In genomic region chr19:8681633-8682362, GRCm38 (mm10) we compare ENCODE assay signal across 20 mouse cellular contexts. TPM values are rescaled to one million over a fixed set of nuclear protein-coding genes. Genes with fewer than 3 reads are reported as not detected.
A peak's percentile ranks its signal among the peaks of the same experiment; 100 is the strongest.
DNase-seq lines count a peak whose midpoint lies in the region; ATAC-seq and TF ChIP-seq lines count a peak whose summit lies in the region.
"Had no signal": no experiment of that assay in that cellular context is flagged by ENCODE, and none has a peak within 500 bp of the region (broad histone marks: within the 10 kb centered on the region; RNA-seq: fewer than 3 reads in every experiment).

No protein-coding gene starts in this region.

- H3K27ac ChIP-seq in forebrain, embryonic 15.5 days (replicated peaks), result no peak overlapping the region
- H3K27ac ChIP-seq in forebrain, embryonic 12.5 days, result no peak overlapping the region
- H3K27ac ChIP-seq in kidney, postnatal 0 days, result no peak overlapping the region
- no peak overlapping the region for H3K27ac ChIP-seq in kidney, embryonic 14.5 days (ENCODE audit: low read depth, low read length)
- no peak overlapping the region for H3K27ac ChIP-seq in midbrain, embryonic 11.5 days (ENCODE audit: low read depth, low read length)
- H3K27ac ChIP-seq in midbrain, embryonic 14.5 days (replicated peaks; ENCODE audit: low read depth, low read length), result no peak overlapping the region
- H3K27ac ChIP-seq: forebrain, embryonic 10.5 days; heart, embryonic 10.5 days; hindbrain, embryonic 12.5 days; limb, embryonic 15.5 days had no signal

- WGBS in forebrain, embryonic 15.5 days, result 92% methylated on average over 4 of the region's 4 CpGs
- WGBS in forebrain, embryonic 12.5 days, result 90% methylated on average over 4 of the region's 4 CpGs
- WGBS in kidney, postnatal 0 days, result 96% methylated on average over 4 of the region's 4 CpGs
- 91% methylated on average over 4 of the region's 4 CpGs for WGBS in kidney, embryonic 14.5 days
- WGBS in midbrain, embryonic 11.5 days, result 93% methylated on average over 4 of the region's 4 CpGs
- WGBS in midbrain, embryonic 14.5 days, result 95% methylated on average over 4 of the region's 4 CpGs

- no peaks in the 10 kb centered on the region for H3K27me3 ChIP-seq in forebrain, embryonic 15.5 days
- H3K27me3 ChIP-seq in forebrain, embryonic 12.5 days, result no peaks in the 10 kb centered on the region; the same call in 1 of the 2 replicates
- no peaks in the 10 kb centered on the region for H3K27me3 ChIP-seq in kidney, postnatal 0 days (ENCODE audit: insufficient read depth, low read length)
- no peaks in the 10 kb centered on the region for H3K27me3 ChIP-seq in kidney, embryonic 14.5 days (ENCODE audit: control insufficient read depth, insufficient read depth, low read length)
- no peaks in the 10 kb centered on the region for H3K27me3 ChIP-seq in midbrain, embryonic 11.5 days (ENCODE audit: control insufficient read depth, insufficient read depth, low read length)
- no peaks in the 10 kb centered on the region for H3K27me3 ChIP-seq in midbrain, embryonic 14.5 days (ENCODE audit: control insufficient read depth, insufficient read depth, low read length)

- no peaks in the 10 kb centered on the region for H3K36me3 ChIP-seq in forebrain, embryonic 15.5 days
- H3K36me3 ChIP-seq in forebrain, embryonic 12.5 days (replicated peaks), result no peaks in the 10 kb centered on the region
- H3K36me3 ChIP-seq in kidney, postnatal 0 days (ENCODE audit: insufficient read depth, low read length), result no peaks in the 10 kb centered on the region
- H3K36me3 ChIP-seq in kidney, embryonic 14.5 days (ENCODE audit: control insufficient read depth, insufficient read depth, low read length), result no peaks in the 10 kb centered on the region
- no peaks in the 10 kb centered on the region for H3K36me3 ChIP-seq in midbrain, embryonic 11.5 days (ENCODE audit: control insufficient read depth, insufficient read depth, low read length)
- H3K36me3 ChIP-seq in midbrain, embryonic 14.5 days (ENCODE audit: control insufficient read depth, insufficient read depth, low read length), result no peaks in the 10 kb centered on the region
- H3K36me3 ChIP-seq: forebrain, embryonic 10.5 days; G1E; heart, embryonic 10.5 days; hindbrain, embryonic 12.5 days; limb, embryonic 15.5 days had no signal

- H3K4me3 ChIP-seq in forebrain, embryonic 15.5 days, result no peak overlapping the region
- H3K4me3 ChIP-seq in forebrain, embryonic 12.5 days (replicated peaks), result no peak overlapping the region
- H3K4me3 ChIP-seq in kidney, postnatal 0 days (replicated peaks; ENCODE audit: low read depth, low read length), result no peak overlapping the region
- no peak overlapping the region for H3K4me3 ChIP-seq in kidney, embryonic 14.5 days (ENCODE audit: low read length)
- no peak overlapping the region for H3K4me3 ChIP-seq in midbrain, embryonic 11.5 days (ENCODE audit: low read depth, low read length)
- no peak overlapping the region for H3K4me3 ChIP-seq in midbrain, embryonic 14.5 days (replicated peaks; ENCODE audit: low read depth, low read length)
- H3K4me3 ChIP-seq: forebrain, embryonic 10.5 days; heart, embryonic 10.5 days; hindbrain, embryonic 12.5 days; limb, embryonic 15.5 days had no signal

- ATAC-seq in forebrain, embryonic 15.5 days (replicated peaks), result peak; percentile 13; the same call in 1 of the 2 replicates
- ATAC-seq in forebrain, embryonic 12.5 days (ENCODE audit: low FRiP score), result no peak
- no peak for ATAC-seq in kidney, postnatal 0 days (replicated peaks; ENCODE audit: low FRiP score, low read depth)
- no peak for ATAC-seq in kidney, embryonic 14.5 days (ENCODE audit: low FRiP score, low TSS enrichment)
- ATAC-seq in midbrain, embryonic 11.5 days (ENCODE audit: low FRiP score), result no peak
- ATAC-seq in midbrain, embryonic 14.5 days (ENCODE audit: low FRiP score, low TSS enrichment), result no peak
- ATAC-seq: intestine, embryonic 16.5 days had no signal

- H3K4me1 ChIP-seq in forebrain, embryonic 15.5 days, result no peaks in the 10 kb centered on the region
- peaks cover 6% of the 10 kb centered on the region; the same call in 1 of the 2 replicates for H3K4me1 ChIP-seq in forebrain, embryonic 12.5 days
- 0 out of 2 replicates have a peak, but pooled peaks cover 2% of the 10 kb centered on the region for H3K4me1 ChIP-seq in kidney, postnatal 0 days (replicated peaks; ENCODE audit: insufficient read depth, low read length)
- H3K4me1 ChIP-seq in kidney, embryonic 14.5 days (ENCODE audit: control insufficient read depth, insufficient read depth, low read length), result no peaks in the 10 kb centered on the region
- 0 out of 2 replicates have a peak, but pooled peaks cover 3% of the 10 kb centered on the region for H3K4me1 ChIP-seq in midbrain, embryonic 11.5 days (ENCODE audit: control insufficient read depth, insufficient read depth, low read length)
- H3K4me1 ChIP-seq in midbrain, embryonic 14.5 days (ENCODE audit: control insufficient read depth, insufficient read depth, low read length), result no peaks in the 10 kb centered on the region

- peak; percentile 32; the same call in 1 of the 2 replicates for TF ChIP-seq CTCF in kidney, postnatal 0 days (IDR thresholded peaks at IDR 0.05; ENCODE audit: low read depth)

- no peak overlapping the region for H3K4me2 ChIP-seq in forebrain, embryonic 15.5 days (replicated peaks)
- H3K4me2 ChIP-seq in forebrain, embryonic 12.5 days, result no peak overlapping the region
- H3K4me2 ChIP-seq in kidney, postnatal 0 days (ENCODE audit: low read length), result no peak overlapping the region
- no peak overlapping the region for H3K4me2 ChIP-seq in kidney, embryonic 14.5 days (replicated peaks; ENCODE audit: low read depth, low read length)
- no peak overlapping the region for H3K4me2 ChIP-seq in midbrain, embryonic 11.5 days
- H3K4me2 ChIP-seq in midbrain, embryonic 14.5 days (ENCODE audit: low read length), result no peak overlapping the region
- H3K4me2 ChIP-seq: hindbrain, embryonic 12.5 days; limb, embryonic 15.5 days had no signal

- no peaks in the 10 kb centered on the region for H3K9me3 ChIP-seq in forebrain, embryonic 15.5 days
- no peaks in the 10 kb centered on the region for H3K9me3 ChIP-seq in forebrain, embryonic 12.5 days
- no peaks in the 10 kb centered on the region for H3K9me3 ChIP-seq in kidney, postnatal 0 days (replicated peaks; ENCODE audit: low read length)
- H3K9me3 ChIP-seq in kidney, embryonic 14.5 days (ENCODE audit: control insufficient read depth, low read length), result no peaks in the 10 kb centered on the region
- no peaks in the 10 kb centered on the region for H3K9me3 ChIP-seq in midbrain, embryonic 11.5 days (ENCODE audit: control insufficient read depth, low read length)
- H3K9me3 ChIP-seq in midbrain, embryonic 14.5 days (ENCODE audit: control insufficient read depth, low read length), result no peaks in the 10 kb centered on the region
- H3K9me3 ChIP-seq: forebrain, embryonic 10.5 days; heart, embryonic 10.5 days; hindbrain, embryonic 12.5 days; limb, embryonic 15.5 days had no signal

- no peak for DNase-seq in kidney, postnatal 0 days (ENCODE audit: low spot score)
- peak; percentile 17 for DNase-seq in midbrain, embryonic 11.5 days (ENCODE audit: low spot score, missing footprints)
- no peak for DNase-seq in midbrain, embryonic 14.5 days
- no peak for DNase-seq in T-cell, adult 2 months (ENCODE audit: low spot score)
- DNase-seq in thymus, postnatal 36 days, result no peak
- DNase-seq: cerebellum, adult 18-20 months; cerebellum, postnatal 36 days; gastrocnemius, postnatal 14 days; heart, postnatal 10 days; retina, postnatal 1 day; right cerebral cortex, postnatal 4 days had no signal

- H3K9ac ChIP-seq in forebrain, embryonic 15.5 days (replicated peaks), result no peak overlapping the region
- H3K9ac ChIP-seq in forebrain, embryonic 12.5 days, result no peak overlapping the region
- H3K9ac ChIP-seq in kidney, postnatal 0 days (ENCODE audit: low read depth, low read length), result no peak overlapping the region
- H3K9ac ChIP-seq in kidney, embryonic 14.5 days (ENCODE audit: low read depth, low read length), result no peak overlapping the region
- no peak overlapping the region for H3K9ac ChIP-seq in midbrain, embryonic 11.5 days (ENCODE audit: low read length)
- no peak overlapping the region for H3K9ac ChIP-seq in midbrain, embryonic 14.5 days (replicated peaks; ENCODE audit: low read length)
- H3K9ac ChIP-seq: hindbrain, embryonic 12.5 days; limb, embryonic 15.5 days had no signal

RNA-seq across cellular contexts. Expression of gene Chrm1, which starts 18.2 kb away (rescaled TPM):
- 5.1 and 5.4 TPM in 2 replicates for polyA plus RNA-seq in forebrain, embryonic 15.5 days (2015; fragmentation: Nextera tagmentation; extraction: Ambion mirVana)
- 0.10 and 0.27 TPM in 2 replicates for polyA plus RNA-seq in forebrain, embryonic 12.5 days (2016; fragmentation: Nextera tagmentation; extraction: Ambion mirVana)
- polyA plus RNA-seq in kidney, postnatal 0 days (2015; fragmentation: Nextera tagmentation; extraction: Ambion mirVana), result 0.17 and 0.18 TPM in 2 replicates
- 0.13 TPM in 1 of 2 replicates, not detected in the other for polyA plus RNA-seq in kidney, embryonic 14.5 days (2014; fragmentation: Nextera tagmentation; extraction: Ambion mirVana)
- 0.04 TPM in 2 replicates for polyA plus RNA-seq in midbrain, embryonic 11.5 days (2014; fragmentation: Nextera tagmentation; extraction: Ambion mirVana)
- polyA plus RNA-seq in midbrain, embryonic 14.5 days (2014; fragmentation: Nextera tagmentation; extraction: Ambion mirVana), result 0.19 and 0.45 TPM in 2 replicates
- polyA plus RNA-seq: forebrain, embryonic 10.5 days had no signal

RNA-seq across cellular contexts. Expression of gene Slc3a2, which starts 41.4 kb away (rescaled TPM):
- 164 and 171 TPM in 2 replicates for polyA plus RNA-seq in forebrain, embryonic 15.5 days (2015; fragmentation: Nextera tagmentation; extraction: Ambion mirVana)
- polyA plus RNA-seq in forebrain, embryonic 12.5 days (2016; fragmentation: Nextera tagmentation; extraction: Ambion mirVana), result 140 and 143 TPM in 2 replicates
- polyA plus RNA-seq in kidney, postnatal 0 days (2015; fragmentation: Nextera tagmentation; extraction: Ambion mirVana), result 151 and 158 TPM in 2 replicates
- polyA plus RNA-seq in kidney, embryonic 14.5 days (2014; fragmentation: Nextera tagmentation; extraction: Ambion mirVana), result 114 and 123 TPM in 2 replicates
- 139 and 142 TPM in 2 replicates for polyA plus RNA-seq in midbrain, embryonic 11.5 days (2014; fragmentation: Nextera tagmentation; extraction: Ambion mirVana)
- polyA plus RNA-seq in midbrain, embryonic 14.5 days (2014; fragmentation: Nextera tagmentation; extraction: Ambion mirVana), result 157 TPM in 2 replicates

RNA-seq across cellular contexts. Expression of gene Wdr74, which starts 53.8 kb away (rescaled TPM):
- 96.5 and 97.4 TPM in 2 replicates for polyA plus RNA-seq in forebrain, embryonic 15.5 days (2015; fragmentation: Nextera tagmentation; extraction: Ambion mirVana)
- polyA plus RNA-seq in forebrain, embryonic 12.5 days (2016; fragmentation: Nextera tagmentation; extraction: Ambion mirVana), result 83.7 and 85.9 TPM in 2 replicates
- polyA plus RNA-seq in kidney, postnatal 0 days (2015; fragmentation: Nextera tagmentation; extraction: Ambion mirVana), result 71.3 and 77.7 TPM in 2 replicates
- polyA plus RNA-seq in kidney, embryonic 14.5 days (2014; fragmentation: Nextera tagmentation; extraction: Ambion mirVana), result 82.9 and 97.3 TPM in 2 replicates
- 74.2 and 83.7 TPM in 2 replicates for polyA plus RNA-seq in midbrain, embryonic 11.5 days (2014; fragmentation: Nextera tagmentation; extraction: Ambion mirVana)
- 89.1 and 95.7 TPM in 2 replicates for polyA plus RNA-seq in midbrain, embryonic 14.5 days (2014; fragmentation: Nextera tagmentation; extraction: Ambion mirVana)

RNA-seq across cellular contexts. Expression of gene 1700092M07Rik, which starts 58.7 kb away (rescaled TPM):
- 1.5 and 2.5 TPM in 2 replicates for polyA plus RNA-seq in forebrain, embryonic 15.5 days (2015; fragmentation: Nextera tagmentation; extraction: Ambion mirVana)
- polyA plus RNA-seq in forebrain, embryonic 12.5 days (2016; fragmentation: Nextera tagmentation; extraction: Ambion mirVana), result 2.8 and 3.7 TPM in 2 replicates
- polyA plus RNA-seq in kidney, postnatal 0 days (2015; fragmentation: Nextera tagmentation; extraction: Ambion mirVana), result 0.75 and 1.1 TPM in 2 replicates
- polyA plus RNA-seq in kidney, embryonic 14.5 days (2014; fragmentation: Nextera tagmentation; extraction: Ambion mirVana), result 0.70 and 2.3 TPM in 2 replicates
- 1.5 and 2.7 TPM in 2 replicates for polyA plus RNA-seq in midbrain, embryonic 11.5 days (2014; fragmentation: Nextera tagmentation; extraction: Ambion mirVana)
- polyA plus RNA-seq in midbrain, embryonic 14.5 days (2014; fragmentation: Nextera tagmentation; extraction: Ambion mirVana), result 0.97 and 1.1 TPM in 2 replicates

RNA-seq across cellular contexts. Expression of gene Stx5a, which starts 59.4 kb away (rescaled TPM):
- polyA plus RNA-seq in forebrain, embryonic 15.5 days (2015; fragmentation: Nextera tagmentation; extraction: Ambion mirVana), result 130 and 133 TPM in 2 replicates
- polyA plus RNA-seq in forebrain, embryonic 12.5 days (2016; fragmentation: Nextera tagmentation; extraction: Ambion mirVana), result 108 and 114 TPM in 2 replicates
- polyA plus RNA-seq in kidney, postnatal 0 days (2015; fragmentation: Nextera tagmentation; extraction: Ambion mirVana), result 105 and 115 TPM in 2 replicates
- 114 and 128 TPM in 2 replicates for polyA plus RNA-seq in kidney, embryonic 14.5 days (2014; fragmentation: Nextera tagmentation; extraction: Ambion mirVana)
- polyA plus RNA-seq in midbrain, embryonic 11.5 days (2014; fragmentation: Nextera tagmentation; extraction: Ambion mirVana), result 85.6 and 94.7 TPM in 2 replicates
- 102 and 110 TPM in 2 replicates for polyA plus RNA-seq in midbrain, embryonic 14.5 days (2014; fragmentation: Nextera tagmentation; extraction: Ambion mirVana)
